Mouse (Mus musculus) Patski (cell line): ENCODE data around the gene Rmnd1. TPM values are rescaled to one million over a fixed set of nuclear protein-coding genes. Genes with fewer than 3 reads are reported as not detected.
A peak's percentile ranks its signal among the peaks of the same experiment; 100 is the strongest.

Experiments used
- ATAC-seq: fragments of 100-300 bp; one replicate; pipeline ENCODE4 v1.8.0; 2021
- CTCF ChIA-PET: fragments of 350-600 bp; sonication (Branson Sonifier 250); formaldehyde crosslinking; loops from one replicate; lab custom pipeline; 2022; ENCODE audit warnings: inconsistent platforms; lab: Charles Lee
- POLR2A ChIA-PET: fragments of 350-600 bp; sonication (Branson Sonifier 250); formaldehyde crosslinking; loops from one replicate; lab custom pipeline; 2022; ENCODE audit warnings: antibody characterized with exemption, inconsistent platforms; lab: Charles Lee
- DNase-seq: peaks from one replicate; pipeline ENCODE4 v3.0.0-alpha.2; 2011; ENCODE audit warnings: low read depth, low spot score
- H3K27me3 ChIP-seq: fragments of 371-371 bp; one replicate; pipeline ENCODE4 v1.5.1; 2021
- CTCF ChIP-seq: fragments of 100-300 bp; IDR thresholded peaks from one replicate; pipeline ENCODE4 v1.5.1; 2021
- in situ Hi-C: fragments of 300-500 bp; cut with MboI; formaldehyde crosslinking; loops from 3 replicates; pipeline ENCODE4 v1.11.1; 2018; ENCODE audit warnings: low pct_unique_long_range_greater_than_20kb, mixed read lengths
- polyA plus RNA-seq: library from polyadenylated mRNA; unstranded; gene quantifications from one replicate; pipeline ENCODE4 v1.2.3, GENCODE M21; 2021

Gene Rmnd1
- polyA plus RNA-seq, 1 experiment from 2014 or later = 39.2 TPM

- H3K27me3 ChIP-seq = no peaks in the 10 kb centered on the region
- ChIA-PET CTCF (interaction anchor here (0.8 to 3.5 kb wide), 7 partner anchors 8 to 396 kb away, joined by 3 to 28 read pairs (median 3); no protein-coding TSS in a partner anchor), POLR2A (no interaction called here)
- DNase-seq (no peak), ATAC-seq (no peak)
- peak; percentile 81 for TF ChIP-seq CTCF
- in situ Hi-C loops = loop anchor here (25.0 kb wide), 1 partner anchor 1420 kb away; the partner anchor contains the start of genes Fbxo5 and Mtrf1l
Observed at GRCm38 (mm10) chr10:4391851-4392250, 40.3 kb downstream of the Rmnd1 start.

GRCm38 (mm10) chr10:4391076-4391475 lies 41.1 kb downstream of the Rmnd1 start:
- no peaks in the 10 kb centered on the region for H3K27me3 ChIP-seq
- no peak for DNase-seq
- CTCF ChIA-PET = interaction anchor here (1.1 to 3.5 kb wide), 5 partner anchors 8 to 381 kb away, joined by 3 to 28 read pairs (median 6); no protein-coding TSS in a partner anchor
- POLR2A ChIA-PET = no interaction called here
- in situ Hi-C loops = loop anchor here (25.0 kb wide), 1 partner anchor 1421 kb away; the partner anchor contains the start of genes Fbxo5 and Mtrf1l
- no peak for TF ChIP-seq CTCF
- no peak for ATAC-seq

- TF ChIP-seq CTCF = no peak
- ChIA-PET POLR2A (no interaction called here), CTCF (interaction anchor here (1.1 to 3.5 kb wide), 5 partner anchors 9 to 380 kb away, joined by 3 to 28 read pairs (median 6); no protein-coding TSS in a partner anchor)
- no peak for ATAC-seq
- DNase-seq = no peak
- H3K27me3 ChIP-seq = no peaks in the 10 kb centered on the region
- in situ Hi-C loops = loop anchor here (25.0 kb wide), 1 partner anchor 1422 kb away; the partner anchor contains the start of genes Fbxo5 and Mtrf1l
Observed at GRCm38 (mm10) chr10:4390550-4390949, 41.6 kb downstream of the Rmnd1 start.

GRCm38 (mm10) chr10:4389461-4390112 lies 42.6 kb downstream of the Rmnd1 start:
- in situ Hi-C loops = loop anchor here (25.0 kb wide), 1 partner anchor 1423 kb away; the partner anchor contains the start of genes Fbxo5 and Mtrf1l
- ChIA-PET POLR2A (interaction anchor here (0.7 to 1.0 kb wide), 2 partner anchors 53 to 298 kb away, joined by 3 to 6 read pairs; no protein-coding TSS in a partner anchor), CTCF (interaction anchor here (0.7 to 3.5 kb wide), 6 partner anchors 10 to 393 kb away, joined by 3 to 28 read pairs (median 4); no protein-coding TSS in a partner anchor)
- ATAC-seq = no peak
- no peak for DNase-seq
- no peak for TF ChIP-seq CTCF
- H3K27me3 ChIP-seq = no peaks in the 10 kb centered on the region

- ChIA-PET POLR2A (interaction anchor here (0.7 to 1.0 kb wide), 2 partner anchors 52 to 298 kb away, joined by 3 to 6 read pairs; no protein-coding TSS in a partner anchor), CTCF (interaction anchor here (0.7 to 3.5 kb wide), 7 partner anchors 10 to 393 kb away, joined by 3 to 28 read pairs (median 4); no protein-coding TSS in a partner anchor)
- in situ Hi-C loops = loop anchor here (25.0 kb wide), 1 partner anchor 1423 kb away; the partner anchor contains the start of genes Fbxo5 and Mtrf1l
- DNase-seq (no peak), ATAC-seq (no peak)
- TF ChIP-seq CTCF = no peak
- H3K27me3 ChIP-seq = no peaks in the 10 kb centered on the region
Observed at GRCm38 (mm10) chr10:4389036-4389435, 43.2 kb downstream of the Rmnd1 start.

DNA sequence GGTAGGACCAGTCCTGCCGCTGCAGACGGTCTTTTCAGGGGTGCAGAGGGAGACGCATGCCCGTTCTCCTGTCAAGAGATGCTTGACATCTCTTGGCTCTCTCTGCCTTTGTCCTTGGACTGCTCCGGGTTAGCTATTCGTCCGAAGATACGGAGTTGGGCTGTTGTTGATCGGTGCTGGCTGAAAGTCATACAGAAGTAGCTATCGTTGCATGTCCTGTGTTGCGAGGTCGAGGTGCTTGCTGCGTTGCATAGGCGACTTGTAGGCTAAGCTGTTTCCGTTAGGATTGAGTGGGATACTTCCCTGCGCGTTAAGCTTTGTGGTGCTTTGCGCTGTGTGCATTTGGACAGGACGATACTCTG lies 43.8 kb downstream of the Rmnd1 start:
- in situ Hi-C loops = loop anchor here (25.0 kb wide), 1 partner anchor 1424 kb away; the partner anchor contains the start of genes Fbxo5 and Mtrf1l
- no peaks in the 10 kb centered on the region for H3K27me3 ChIP-seq
- CTCF ChIA-PET = interaction anchor here (0.9 kb wide), 1 partner anchor 392 kb away, joined by 4 read pairs; no protein-coding TSS in a partner anchor
- POLR2A ChIA-PET = interaction anchor here (0.5 to 1.0 kb wide), 2 partner anchors 52 to 807 kb away, joined by 3 to 4 read pairs; no protein-coding TSS in a partner anchor
- TF ChIP-seq CTCF = no peak
- ATAC-seq = no peak
- DNase-seq = no peak

DNA sequence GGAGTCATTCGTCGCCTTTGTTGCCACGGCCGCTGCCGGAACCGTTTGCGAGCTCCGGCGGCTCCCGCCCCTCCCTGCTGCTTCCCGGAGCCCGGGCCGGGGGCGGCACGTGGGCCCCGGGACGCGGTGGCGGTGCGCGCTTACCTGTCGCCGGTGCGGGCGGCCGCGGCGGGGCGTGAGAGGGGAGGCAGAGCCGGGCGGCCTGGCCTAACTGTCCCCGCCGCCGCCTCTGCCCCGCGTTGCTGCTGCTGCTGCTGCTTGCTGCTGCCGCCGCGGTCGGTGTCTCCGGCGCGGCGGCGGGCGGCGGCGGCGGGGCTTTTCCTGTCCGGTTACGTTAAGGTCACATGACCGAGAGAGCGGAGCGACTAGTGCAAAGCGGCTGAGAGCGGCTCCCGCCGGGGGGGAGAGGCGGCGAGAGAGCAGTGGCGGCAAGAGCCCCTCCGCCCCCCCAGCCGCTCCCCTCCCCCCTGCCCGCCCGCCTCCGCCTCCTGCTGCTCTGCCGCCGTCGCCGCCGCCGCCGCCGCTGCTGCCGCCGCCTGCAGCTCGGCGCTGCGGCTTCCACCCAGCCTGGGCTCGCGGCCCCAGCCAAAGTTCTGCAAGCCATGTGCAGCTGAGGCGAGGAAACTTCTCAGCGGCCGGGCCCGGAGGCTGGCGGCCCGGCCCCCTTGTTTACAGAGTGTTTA lies 44.3 kb downstream of the Rmnd1 start, which contains the start of gene Zbtb2:
Gene Zbtb2, minus strand, starts transcription at position 408 of the 683 bp plus-strand sequence.
- TF ChIP-seq CTCF = no peak
- ATAC-seq (peak; percentile 15), DNase-seq (no peak)
- in situ Hi-C loops = loop anchor here (25.0 kb wide), 1 partner anchor 1424 kb away; the partner anchor contains the start of genes Fbxo5 and Mtrf1l
- no peaks in the 10 kb centered on the region for H3K27me3 ChIP-seq
- POLR2A ChIA-PET = interaction anchor here (0.5 kb wide), 1 partner anchor 807 kb away, joined by 4 read pairs; no protein-coding TSS in a partner anchor
- CTCF ChIA-PET = interaction anchor here (0.9 kb wide), 1 partner anchor 392 kb away, joined by 4 read pairs; no protein-coding TSS in a partner anchor

GRCm38 (mm10) chr10:4386609-4387591 lies 45.3 kb downstream of the Rmnd1 start:
- POLR2A ChIA-PET = interaction anchor here (0.6 kb wide), 1 partner anchor 268 kb away, joined by 3 read pairs; no protein-coding TSS in a partner anchor
- no peak for TF ChIP-seq CTCF
- in situ Hi-C loops = loop anchor here (25.0 kb wide), 1 partner anchor 1425 kb away; the partner anchor contains the start of genes Fbxo5 and Mtrf1l
- ATAC-seq (peak; percentile 87), DNase-seq (peak; percentile 71)
- CTCF ChIA-PET = no interaction called here
- no peaks in the 10 kb centered on the region for H3K27me3 ChIP-seq

DNA sequence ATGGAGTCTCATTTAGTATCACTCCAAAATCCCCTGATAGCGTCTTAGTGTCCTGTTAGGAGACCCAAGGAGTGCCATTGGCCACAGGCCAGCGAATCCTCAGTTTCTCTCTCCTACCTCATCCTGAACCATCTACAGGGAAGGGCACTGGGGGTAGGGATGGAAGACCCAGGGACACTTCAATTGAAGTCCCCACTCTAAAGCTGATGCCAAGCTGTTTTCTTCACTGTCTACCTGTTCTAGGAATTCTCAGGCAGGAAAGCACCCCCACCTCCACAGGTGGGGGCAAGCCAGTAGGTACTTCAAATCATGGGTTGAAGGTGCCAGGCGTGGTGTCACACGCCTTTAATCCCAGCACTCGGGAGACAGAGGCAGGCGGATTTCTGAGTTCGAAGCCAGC lies 47.9 kb downstream of the Rmnd1 start:
- H3K27me3 ChIP-seq = no peaks in the 10 kb centered on the region
- ATAC-seq (no peak), DNase-seq (no peak)
- in situ Hi-C loops = loop anchor here (25.0 kb wide), 1 partner anchor 1428 kb away; the partner anchor contains the start of genes Fbxo5 and Mtrf1l
- ChIA-PET POLR2A (no interaction called here), CTCF (no interaction called here)
- no peak for TF ChIP-seq CTCF
